Mouse (Mus musculus) embryonic fibroblast, embryonic 13.5 days (primary cell): ENCODE data around the gene Fam104a.

Source experiments
- CTCF ChIP-seq: IDR thresholded peaks from 2 replicates; pipeline ENCODE4 v1.5.1; 2011; ENCODE audit warnings: mild to moderate bottlenecking, control low read depth, low read length, moderate library complexity, borderline replicate concordance; ENCODE audit not compliant: insufficient read depth
- POLR2A ChIP-seq: IDR thresholded peaks from 2 replicates; pipeline ENCODE4 v1.6.1; 2011; ENCODE audit warnings: low read depth, mild to moderate bottlenecking, control low read depth, low read length, moderate library complexity

DNA sequence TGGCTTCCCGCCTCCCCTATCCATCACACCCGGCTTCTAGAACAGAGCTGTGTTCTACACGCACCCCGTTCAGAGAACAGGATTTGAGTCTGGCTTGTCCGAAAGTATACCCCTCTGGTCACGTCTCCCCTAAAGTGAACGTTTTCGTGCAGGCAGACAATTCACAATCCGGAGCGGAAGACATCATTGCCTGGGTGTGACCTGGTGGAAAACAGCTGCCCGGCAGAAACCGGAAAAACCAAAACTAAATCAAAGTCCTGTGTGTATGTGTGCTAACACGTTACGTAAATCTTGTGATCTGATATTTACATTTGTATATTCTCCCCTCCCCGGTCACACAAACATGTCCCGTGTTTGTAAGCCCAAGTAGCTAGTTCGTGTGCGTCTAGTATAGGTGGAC lies 58.5 kb downstream of the Fam104a start:
- TF ChIP-seq CTCF (no peak), POLR2A (no peak)
